Mouse (Mus musculus) ES-Bruce4 (cell line): ENCODE measurements around the gene Tnfrsf1a. TPM values are rescaled to one million over a fixed set of nuclear protein-coding genes. Genes with fewer than 3 reads are reported as not detected.

ENCODE experiments used
- H3K27ac ChIP-seq: 2 replicates; pipeline ENCODE4 v1.5.1; 2012; ENCODE audit warnings: low read length, inconsistent platforms; ENCODE audit not compliant: insufficient read depth
- H3K27me3 ChIP-seq: 2 replicates; pipeline ENCODE4 v1.6.1; 2012; ENCODE audit warnings: mild to moderate bottlenecking, low read length, inconsistent platforms; ENCODE audit not compliant: control insufficient read depth, poor library complexity, insufficient read depth, severe bottlenecking
- H3K36me3 ChIP-seq: 2 replicates; pipeline ENCODE4 v1.6.1; 2012; ENCODE audit warnings: inconsistent platforms, mild to moderate bottlenecking, low read length, moderate library complexity; ENCODE audit not compliant: control insufficient read depth, poor library complexity, insufficient read depth, severe bottlenecking
- H3K4me1 ChIP-seq: one replicate; pipeline ENCODE4 v1.8.1; 2011; ENCODE audit warnings: low read length; ENCODE audit not compliant: control insufficient read depth, insufficient read depth
- H3K4me3 ChIP-seq: 2 replicates; pipeline ENCODE4 v1.5.1; 2011; ENCODE audit warnings: low read depth, mild to moderate bottlenecking, low read length
- H3K9ac ChIP-seq: 2 replicates; pipeline ENCODE4 v1.6.1; 2012; ENCODE audit warnings: low read depth, mild to moderate bottlenecking, inconsistent platforms; ENCODE audit not compliant: poor library complexity, severe bottlenecking
- H3K9me3 ChIP-seq: replicated peaks from 2 replicates; pipeline ENCODE4 v1.6.1; 2012; ENCODE audit warnings: mild to moderate bottlenecking, low read length, inconsistent platforms; ENCODE audit not compliant: control insufficient read depth, poor library complexity, insufficient read depth, severe bottlenecking
- CTCF ChIP-seq: IDR thresholded peaks from one replicate; pipeline ENCODE4 v1.8.1; 2011; ENCODE audit warnings: low read depth, low read length
- EP300 ChIP-seq: IDR thresholded peaks from 2 replicates; pipeline ENCODE4 v1.6.1; 2011; ENCODE audit warnings: low read depth, low read length; ENCODE audit not compliant: insufficient read depth
- POLR2A ChIP-seq: IDR thresholded peaks from one replicate; pipeline ENCODE4 v1.8.1; 2011; ENCODE audit warnings: low read length; ENCODE audit not compliant: insufficient read depth
- polyA plus RNA-seq: library from polyadenylated mRNA; stranded (reverse); fragments of >200 nt; gene quantifications from 2 replicates; pipeline ENCODE4 v1.2.4, GENCODE M21; 2011; ENCODE audit warnings: low read depth; ENCODE audit not compliant: missing spikeins, insufficient read depth, insufficient read length

Gene Tnfrsf1a
- polyA plus RNA-seq, 1 experiment: 13.1 TPM

- no peaks in the 10 kb centered on the region for H3K27me3 ChIP-seq
These were observed 27.9 kb upstream of the Tnfrsf1a start for GRCm38 (mm10) chr6:125321114-125321855.

GRCm38 (mm10) chr6:125322794-125323193 is 26.4 kb upstream of the Tnfrsf1a start:
- Histone ChIP-seq H3K9ac (no peak overlapping the region), H3K27ac (no peak overlapping the region), H3K4me3 (no peak overlapping the region), H3K27me3 (no peaks in the 10 kb centered on the region), H3K4me1 (no peaks in the 10 kb centered on the region), H3K9me3 (no peaks in the 10 kb centered on the region), H3K36me3 (no peaks in the 10 kb centered on the region)
- TF ChIP-seq CTCF: no peak
- TF ChIP-seq EP300: no peak
- no peak for TF ChIP-seq POLR2A

More at GRCm38 (mm10) chr6:125321114-125321855, 27.9 kb upstream of the Tnfrsf1a start:
- Histone ChIP-seq H3K27ac (no peak overlapping the region), H3K36me3 (no peaks in the 10 kb centered on the region), H3K4me1 (no peaks in the 10 kb centered on the region), H3K4me3 (peak overlapping the region; percentile 8; the same call in 1 of the 2 replicates), H3K9ac (no peak overlapping the region), H3K9me3 (no peaks in the 10 kb centered on the region)
- TF ChIP-seq POLR2A: no peak
- peak; percentile 85 for TF ChIP-seq EP300
- TF ChIP-seq CTCF: no peak

- H3K36me3 ChIP-seq: no peaks in the 10 kb centered on the region
- no peak overlapping the region for H3K27ac ChIP-seq
- no peaks in the 10 kb centered on the region for H3K9me3 ChIP-seq
- TF ChIP-seq POLR2A: no peak
- no peak for TF ChIP-seq EP300
- no peak for TF ChIP-seq CTCF
- no peaks in the 10 kb centered on the region for H3K27me3 ChIP-seq
- no peaks in the 10 kb centered on the region for H3K4me1 ChIP-seq
- H3K9ac ChIP-seq: no peak overlapping the region
- no peak overlapping the region for H3K4me3 ChIP-seq
These were observed 25.6 kb upstream of the Tnfrsf1a start for GRCm38 (mm10) chr6:125323547-125323946.

- H3K9me3 ChIP-seq: no peaks in the 10 kb centered on the region
- no peak overlapping the region for H3K4me3 ChIP-seq
- H3K27me3 ChIP-seq: no peaks in the 10 kb centered on the region
- no peak overlapping the region for H3K27ac ChIP-seq
- TF ChIP-seq CTCF (no peak), EP300 (no peak), POLR2A (no peak)
- no peak overlapping the region for H3K9ac ChIP-seq
- H3K36me3 ChIP-seq: no peaks in the 10 kb centered on the region
- H3K4me1 ChIP-seq: no peaks in the 10 kb centered on the region
These were observed 23.8 kb upstream of the Tnfrsf1a start for GRCm38 (mm10) chr6:125325337-125325736.

- Histone ChIP-seq H3K4me1 (no peaks in the 10 kb centered on the region), H3K27ac (no peak overlapping the region), H3K9me3 (no peaks in the 10 kb centered on the region), H3K27me3 (no peaks in the 10 kb centered on the region), H3K36me3 (no peaks in the 10 kb centered on the region), H3K9ac (no peak overlapping the region), H3K4me3 (no peak overlapping the region)
- TF ChIP-seq EP300 (no peak), POLR2A (no peak), CTCF (peak; percentile 67)
These were observed 20.9 kb upstream of the Tnfrsf1a start for GRCm38 (mm10) chr6:125328243-125328642.

- no peak overlapping the region for H3K27ac ChIP-seq
- H3K27me3 ChIP-seq: no peaks in the 10 kb centered on the region
- TF ChIP-seq POLR2A: peak; percentile 50
- TF ChIP-seq CTCF: no peak
- TF ChIP-seq EP300: 0 out of 2 replicates have a peak, but pooled peaks have one; percentile 22
- H3K4me1 ChIP-seq: no peaks in the 10 kb centered on the region
- no peaks in the 10 kb centered on the region for H3K36me3 ChIP-seq
- peak overlapping the region; percentile 50 for H3K4me3 ChIP-seq
- peak overlapping the region; percentile 76 for H3K9ac ChIP-seq
- H3K9me3 ChIP-seq: no peaks in the 10 kb centered on the region
These were observed 18.4 kb upstream of the Tnfrsf1a start for GRCm38 (mm10) chr6:125330626-125331326.
